Mouse (Mus musculus): ENCODE results near the gene Eml5.
A peak's percentile ranks its signal among the peaks of the same experiment; 100 is the strongest.

Eml5 gene

GRCm38 (mm10) chr12:98833901-98834300 lies 67.4 kb downstream of the Eml5 start:
- no peak for DNase-seq (ENCODE audit: low spot score)

GRCm38 (mm10) chr12:98832929-98833598 lies 68.2 kb downstream of the Eml5 start:
- DNase-seq (ENCODE audit: low spot score), result no peak

GRCm38 (mm10) chr12:98831122-98831521 lies 70.2 kb downstream of the Eml5 start:
- no peak for DNase-seq (ENCODE audit: low spot score)

DNA sequence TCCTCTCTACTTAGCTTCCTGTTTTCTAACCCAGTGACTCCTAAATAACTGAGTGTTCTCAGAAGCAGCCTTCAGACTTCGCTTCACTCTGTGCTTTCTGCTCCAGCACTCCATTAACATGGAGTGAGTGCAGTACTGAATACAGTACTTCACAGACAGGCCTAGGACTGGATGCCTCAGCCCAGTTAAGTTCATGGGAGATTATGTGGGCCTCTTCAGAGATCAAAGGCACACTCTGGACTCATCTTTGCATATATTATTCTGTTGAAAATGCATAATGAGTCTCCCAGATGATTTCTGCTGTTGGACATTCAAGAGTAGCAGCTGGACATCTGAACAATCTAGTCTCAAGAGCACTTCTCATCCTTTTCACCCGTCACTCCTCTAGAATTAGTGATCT lies 80.5 kb downstream of the Eml5 start:
- no peak for DNase-seq (ENCODE audit: low spot score)

DNA sequence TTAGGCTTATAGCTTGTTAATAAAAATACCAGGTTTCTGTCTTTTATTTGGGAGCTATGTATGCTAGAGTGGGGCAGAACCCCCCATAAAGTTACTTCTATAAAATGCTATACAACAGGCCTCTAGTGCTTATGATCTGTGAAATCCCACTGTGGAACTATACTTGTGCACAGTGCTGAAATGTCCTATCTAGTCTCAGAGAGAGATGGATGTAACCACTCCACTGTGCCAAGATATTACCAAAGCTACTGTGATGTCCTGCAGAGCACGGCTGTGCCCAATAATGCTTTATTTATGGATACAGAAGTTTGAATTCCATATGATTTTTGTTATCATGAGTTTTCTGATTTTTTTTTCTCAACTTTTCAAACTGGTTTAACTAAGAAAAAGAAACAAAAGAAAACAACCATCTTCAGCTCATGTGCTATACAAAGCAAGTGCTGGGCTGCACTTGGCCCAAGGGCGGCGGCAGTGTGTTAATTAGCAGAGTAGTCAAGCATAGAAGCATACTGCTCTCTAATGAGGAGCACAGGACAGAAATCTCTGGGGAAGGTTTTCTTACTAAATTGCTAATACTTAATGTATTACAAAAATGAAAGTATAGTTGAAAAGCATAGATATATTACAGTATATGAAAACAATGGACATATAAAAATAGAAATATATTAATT lies 97.1 kb downstream of the Eml5 start:
- DNase-seq (ENCODE audit: low spot score), result no peak

GRCm38 (mm10) chr12:98802245-98802644 lies 99.0 kb downstream of the Eml5 start:
- DNase-seq (ENCODE audit: low spot score), result no peak

DNA sequence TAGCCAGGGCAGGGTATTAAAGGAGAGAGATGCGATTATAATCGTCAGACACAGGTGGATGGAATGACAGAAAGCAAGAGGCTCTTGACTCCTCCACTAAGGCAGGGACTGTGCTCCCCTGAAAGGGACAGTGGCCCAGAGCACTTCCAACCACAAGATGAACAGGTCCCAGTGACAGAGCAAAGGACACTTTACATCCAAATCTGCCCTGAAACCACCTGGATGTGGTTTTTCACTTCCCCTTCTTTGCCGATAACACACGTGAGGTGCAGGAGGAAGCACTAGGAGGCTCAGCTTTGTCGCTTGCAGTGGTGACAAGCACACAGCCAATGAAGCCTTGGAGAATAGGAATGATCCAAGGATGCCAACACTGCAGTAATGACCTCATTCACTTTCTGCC lies 101.0 kb downstream of the Eml5 start:
- DNase-seq (ENCODE audit: low spot score), result no peak

DNA sequence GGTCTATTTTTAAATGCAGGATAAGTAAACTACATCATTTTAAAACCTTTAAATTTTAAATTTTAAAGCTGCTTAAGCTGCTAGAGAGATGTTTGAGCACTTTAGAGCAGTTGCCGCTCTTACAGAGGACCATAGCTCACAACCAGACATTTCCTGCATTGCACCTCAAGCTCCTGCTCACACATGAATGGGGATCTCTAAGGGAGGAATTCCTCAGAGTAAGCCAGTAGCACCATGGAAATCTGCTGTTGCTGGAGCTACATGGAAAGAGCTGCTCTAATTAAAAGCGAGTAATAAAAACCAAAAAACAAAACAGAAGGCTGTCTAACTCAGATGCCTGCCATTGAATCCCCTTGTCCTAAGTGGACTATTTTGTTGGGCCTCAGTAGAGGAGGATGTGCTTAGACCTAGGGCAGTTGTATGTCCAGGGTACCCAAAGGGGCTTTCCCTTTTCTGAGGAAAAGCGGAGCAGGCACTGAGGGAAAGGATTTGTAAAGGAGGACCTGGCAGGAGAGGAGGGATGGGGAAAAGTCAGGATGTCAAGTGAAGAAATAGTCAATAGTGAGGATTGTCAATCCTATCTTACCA lies 105.5 kb downstream of the Eml5 start:
- no peak for DNase-seq (ENCODE audit: low spot score)

DNA sequence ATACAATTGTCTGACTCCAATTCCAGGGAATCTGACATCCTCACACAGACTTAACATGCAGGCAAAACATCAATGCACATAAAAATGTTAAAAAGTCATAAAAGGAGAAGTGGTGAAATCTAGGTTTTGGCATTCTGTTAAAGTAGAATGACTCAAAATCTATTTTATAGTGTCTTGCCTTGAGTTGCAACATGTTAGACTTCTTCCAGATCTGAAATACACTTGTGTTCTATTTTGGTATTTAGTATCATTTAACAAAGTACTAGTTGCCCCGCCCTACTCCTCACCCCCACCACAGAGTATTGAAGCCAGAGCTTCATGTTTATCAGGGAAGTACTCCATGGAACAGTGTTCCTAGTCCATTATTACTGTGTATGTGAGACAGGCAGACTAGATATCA lies 117.0 kb downstream of the Eml5 start:
- no peak for DNase-seq (ENCODE audit: low spot score)

GRCm38 (mm10) chr12:98779148-98779547 lies 122.1 kb downstream of the Eml5 start:
- DNase-seq (ENCODE audit: low spot score), result no peak

DNA sequence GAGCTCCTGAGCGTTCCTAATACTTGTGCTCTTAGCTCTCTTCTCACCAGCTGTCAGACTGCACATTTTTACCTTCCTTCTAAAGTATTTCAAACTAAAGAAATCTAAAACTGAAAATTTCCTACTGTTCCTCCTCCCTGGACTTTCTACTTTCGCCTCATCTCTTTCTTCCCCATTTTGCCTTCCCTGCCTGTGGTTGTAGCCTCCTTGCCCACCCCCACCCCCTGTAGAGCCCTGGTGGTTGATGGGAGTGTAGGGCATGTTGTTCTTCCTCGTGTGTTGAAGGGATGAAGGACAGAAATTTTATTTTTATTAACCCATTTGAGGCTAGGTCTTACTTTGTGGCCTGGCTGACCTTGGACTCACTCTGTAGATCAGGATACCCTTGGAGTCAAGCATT lies 123.8 kb downstream of the Eml5 start:
- DNase-seq (ENCODE audit: low spot score), result no peak

DNA sequence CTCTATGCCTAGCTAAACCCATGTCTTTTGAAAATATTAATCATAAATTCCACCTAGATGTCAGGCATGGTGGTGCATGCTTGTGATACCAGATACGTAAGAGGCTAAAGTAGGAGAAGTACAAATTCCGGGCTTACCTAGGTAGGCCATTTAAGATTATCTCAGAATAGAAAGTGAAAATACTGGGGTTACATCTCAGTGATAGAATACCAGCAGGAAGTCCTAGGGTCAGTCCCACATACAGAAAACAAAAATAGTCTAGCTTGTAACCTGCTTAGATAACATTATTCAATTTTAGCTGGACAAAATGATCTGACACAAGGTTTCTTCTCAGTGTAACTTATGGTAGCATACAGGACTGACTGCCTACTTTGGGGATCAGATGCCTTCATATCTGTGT lies 135.0 kb downstream of the Eml5 start:
- DNase-seq (ENCODE audit: low spot score), result no peak

DNA sequence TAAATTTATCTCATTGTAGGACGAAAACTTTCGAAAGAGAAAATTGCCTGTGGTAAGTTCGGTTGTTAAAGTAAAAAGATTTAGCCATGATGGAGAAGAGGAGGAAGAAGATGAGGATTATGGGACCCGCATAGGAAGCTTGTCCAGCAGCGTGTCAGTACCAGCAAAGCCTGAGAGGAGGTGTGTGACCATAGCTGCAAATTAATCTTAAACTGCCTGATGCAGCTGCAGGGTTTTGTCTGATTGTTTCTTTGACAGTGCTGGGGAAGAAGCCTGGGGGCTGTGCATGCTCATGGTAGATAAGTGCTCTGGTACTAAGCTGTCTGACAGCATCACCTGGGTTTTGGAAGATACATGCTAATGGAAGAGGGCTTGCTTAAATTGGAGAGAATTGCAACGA lies 141.6 kb downstream of the Eml5 start:
- no peak for DNase-seq (ENCODE audit: low spot score)

DNA sequence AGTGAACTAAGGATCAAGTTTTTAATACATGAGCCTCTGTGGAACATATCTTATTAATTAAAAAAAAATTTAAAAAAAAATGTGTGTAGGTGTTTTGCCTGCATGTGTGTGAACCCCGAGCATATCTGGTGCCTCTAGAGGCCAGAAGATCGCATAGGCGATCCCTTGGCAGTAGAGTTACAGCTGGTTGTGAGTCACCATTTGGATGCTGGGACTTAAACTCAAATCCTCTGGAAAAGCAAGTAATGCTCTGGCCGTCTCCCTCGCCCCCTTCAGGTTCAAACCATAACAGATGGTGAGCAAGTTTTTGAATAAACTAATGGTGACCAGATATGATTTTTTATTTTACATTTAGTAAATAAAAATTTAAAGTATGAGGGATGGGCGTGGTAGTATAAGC lies 143.6 kb downstream of the Eml5 start:
- no peak for DNase-seq (ENCODE audit: low spot score)

- no peak for DNase-seq (ENCODE audit: low spot score)
These were observed 153.9 kb downstream of the Eml5 start for GRCm38 (mm10) chr12:98747380-98747753.

- peak; percentile 84 for DNase-seq (ENCODE audit: low spot score)
These were observed 154.4 kb downstream of the Eml5 start, which contains the start of gene Zc3h14 for GRCm38 (mm10) chr12:98746746-98747379. Gene Zc3h14, plus strand, starts transcription at chr12:98746964.

- no peak for DNase-seq (ENCODE audit: low spot score)
These were observed 155.2 kb downstream of the Eml5 start for GRCm38 (mm10) chr12:98746131-98746530.

DNA sequence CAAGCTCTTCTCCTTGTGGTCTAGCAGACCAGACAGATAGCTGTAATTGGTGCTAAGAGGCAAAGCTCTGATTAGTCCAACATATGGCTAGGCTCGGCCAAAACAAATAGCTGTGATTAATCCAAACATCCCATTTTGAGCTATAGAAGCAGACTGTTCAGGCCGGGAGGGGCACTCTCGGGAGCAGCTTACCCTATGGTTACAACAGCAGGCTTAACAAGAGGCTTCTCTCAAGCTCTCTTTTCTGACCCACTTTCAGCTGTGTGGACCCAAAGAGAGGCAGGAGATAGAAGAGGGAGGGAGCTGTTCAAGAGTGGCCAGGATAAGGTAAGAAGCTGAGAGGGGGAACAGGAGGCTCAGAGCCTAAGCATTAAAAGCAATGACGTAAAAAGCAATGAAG lies 155.7 kb downstream of the Eml5 start:
- DNase-seq (ENCODE audit: low spot score), result no peak

DNA sequence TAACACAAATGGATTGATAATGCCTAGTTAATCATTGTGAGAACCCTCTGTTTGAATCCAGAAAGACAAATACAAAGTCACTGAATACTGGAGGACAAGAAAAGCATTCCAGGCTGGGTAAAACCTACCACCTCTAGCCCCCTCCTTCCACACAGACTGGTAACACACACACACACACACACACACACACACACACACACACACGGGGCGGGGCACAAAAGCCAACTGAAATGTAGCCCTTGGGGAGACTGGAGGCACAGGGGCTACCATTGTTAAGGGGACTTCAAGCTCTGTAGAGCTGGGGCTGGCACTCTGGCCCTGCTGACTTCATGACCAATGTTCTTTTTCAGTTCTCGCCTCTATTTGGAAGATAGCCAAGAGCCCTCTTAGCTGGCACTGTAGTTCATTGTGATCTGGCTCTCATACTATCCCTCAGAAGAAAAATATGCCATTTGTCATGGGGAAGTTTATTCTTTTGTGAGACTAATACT lies 160.2 kb downstream of the Eml5 start:
- no peak for DNase-seq (ENCODE audit: low spot score)

- DNase-seq (ENCODE audit: low spot score), result no peak
These were observed 163.4 kb downstream of the Eml5 start for GRCm38 (mm10) chr12:98737801-98738350.

DNA sequence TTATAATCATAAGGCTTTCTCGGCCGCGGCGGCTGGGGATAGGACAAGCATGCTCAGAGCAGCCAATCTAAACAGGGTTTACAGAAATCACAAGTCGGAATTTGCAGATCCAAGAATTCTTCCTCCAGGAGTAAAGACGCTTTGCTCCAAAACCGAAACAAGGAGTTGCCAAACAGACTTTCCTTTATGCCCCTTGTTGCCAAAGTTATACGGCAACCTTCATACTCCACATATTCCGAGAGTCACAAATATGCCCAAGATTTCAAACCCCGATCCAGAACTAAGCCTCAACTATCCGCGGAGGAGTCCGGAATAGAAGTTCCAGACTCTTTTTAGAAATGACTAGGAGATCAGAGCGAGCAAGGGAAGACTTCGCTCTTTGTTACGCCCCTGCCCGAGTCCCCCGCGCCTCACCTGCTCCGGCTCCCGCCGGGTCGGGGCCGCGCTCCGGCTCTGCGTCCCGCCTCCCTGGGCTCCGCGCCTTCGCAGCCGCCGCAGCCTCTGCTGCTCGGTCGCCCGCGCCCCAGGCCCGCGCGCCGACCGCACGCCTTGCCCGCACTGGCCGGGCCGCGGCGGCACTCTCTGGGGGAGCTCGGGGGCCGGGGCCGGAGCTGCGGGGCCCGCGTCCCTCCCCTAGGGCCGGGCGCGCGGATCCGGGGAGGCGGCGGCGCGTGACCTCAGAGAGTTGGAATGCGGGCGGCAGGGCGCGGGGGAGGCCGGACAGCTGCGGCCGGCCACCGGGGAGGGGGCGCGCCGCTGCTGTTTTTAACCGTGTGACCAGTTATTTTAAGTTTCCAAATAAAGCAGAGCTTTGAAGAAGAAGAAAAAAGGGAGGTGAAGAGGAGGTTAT lies 164.1 kb downstream of the Eml5 start, which contains the start of gene Ptpn21:
TSS of gene Ptpn21 (minus strand) at position 455 of the 850 bp plus-strand sequence.
- peak; percentile 50 for DNase-seq (ENCODE audit: low spot score)

Measured in ovary, adult 18-20 months (tissue).